Mouse (Mus musculus) layer of hippocampus, adult 11-12 months (tissue): Measurements from ENCODE around the gene Cast.

Experiments used
- DNase-seq: peaks from one replicate; pipeline ENCODE4 v3.0.0; 2022; ENCODE audit warnings: low spot score

Cast gene

DNA sequence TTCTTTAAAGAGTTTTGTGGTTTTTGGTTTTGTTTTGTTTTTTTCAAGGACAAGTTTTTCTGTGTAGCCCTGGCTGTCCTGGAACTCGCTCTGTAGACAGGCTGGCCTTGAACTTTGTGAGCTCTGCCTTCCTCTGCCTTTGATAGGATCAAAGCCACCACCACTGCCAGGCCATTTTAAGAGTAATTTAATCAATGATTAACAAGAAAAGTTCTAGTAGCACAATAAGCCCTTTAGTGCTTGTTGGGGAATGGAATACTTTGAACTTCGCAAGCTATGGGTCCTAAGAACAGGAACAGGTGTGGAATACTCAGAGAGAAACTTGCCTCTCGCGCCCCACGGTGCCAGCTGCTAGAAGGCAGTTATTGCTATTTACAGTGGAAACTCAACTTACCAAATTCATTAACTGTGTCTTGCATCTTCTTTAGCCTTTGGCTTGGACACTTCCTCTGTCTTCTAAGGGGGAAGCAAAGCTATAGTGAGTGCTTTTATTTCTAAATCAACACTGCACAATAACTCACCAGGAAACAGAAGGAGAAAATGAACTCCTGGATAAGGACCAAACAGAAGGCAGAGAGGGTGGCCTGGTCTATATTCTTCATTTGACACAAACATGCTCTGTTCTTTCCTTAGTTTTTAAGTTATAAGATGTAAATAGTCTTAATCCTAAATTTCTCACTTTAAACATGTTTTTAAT is 113.0 kb downstream of the Cast start:
- DNase-seq, result no peak
